Mouse (Mus musculus) embryonic facial prominence, embryonic 11.5 days (tissue): ENCODE measurements around the gene Nedd4. TPM values are rescaled to one million over a fixed set of nuclear protein-coding genes. Genes with fewer than 3 reads are reported as not detected.
A peak's percentile ranks its signal among the peaks of the same experiment; 100 is the strongest.

Experiments used
- ATAC-seq: fragments of 200-750 bp; cut with Nextera tagmentation; replicated peaks from 2 replicates; pipeline ENCODE4 v1.8.0; 2017; ENCODE audit warnings: low read depth; ENCODE audit not compliant: insufficient number of reproducible peaks, low FRiP score, low TSS enrichment
- DNase-seq: peaks from one replicate; pipeline ENCODE4 v3.0.0-alpha.2; 2015; ENCODE audit warnings: low spot score
- H3K27ac ChIP-seq: fragments of 300-500 bp; sonication (generic); replicated peaks from 2 replicates; pipeline ENCODE4 v1.5.1; 2014; ENCODE audit warnings: mild to moderate bottlenecking, low read depth, low read length, control low read depth
- H3K27me3 ChIP-seq: fragments of 300-500 bp; sonication (generic); 2 replicates; pipeline ENCODE4 v1.6.1; 2014; ENCODE audit warnings: mild to moderate bottlenecking, low read length, moderate library complexity, mixed read lengths; ENCODE audit not compliant: control insufficient read depth, insufficient read depth
- H3K36me3 ChIP-seq: fragments of 300-500 bp; sonication (generic); replicated peaks from 2 replicates; pipeline ENCODE4 v1.6.1; 2014; ENCODE audit warnings: low read depth, mild to moderate bottlenecking, low read length, moderate library complexity, mixed read lengths; ENCODE audit not compliant: control insufficient read depth, insufficient read depth
- H3K4me1 ChIP-seq: fragments of 300-500 bp; sonication (generic); 2 replicates; pipeline ENCODE4 v1.6.1; 2014; ENCODE audit warnings: low read length, mixed read lengths; ENCODE audit not compliant: control insufficient read depth, insufficient read depth
- H3K4me2 ChIP-seq: fragments of 300-500 bp; sonication (generic); 2 replicates; pipeline ENCODE4 v1.6.1; 2014; ENCODE audit warnings: low read depth, mild to moderate bottlenecking, control low read depth, low read length, moderate library complexity
- H3K4me3 ChIP-seq: fragments of 300-500 bp; sonication (generic); 2 replicates; pipeline ENCODE4 v1.5.1; 2014; ENCODE audit warnings: low read depth, low read length, control low read depth
- H3K9ac ChIP-seq: fragments of 300-500 bp; sonication (generic); replicated peaks from 2 replicates; pipeline ENCODE4 v1.6.1; 2014; ENCODE audit warnings: mild to moderate bottlenecking, control low read depth, low read length
- H3K9me3 ChIP-seq: fragments of 300-500 bp; sonication (generic); replicated peaks from 2 replicates; pipeline ENCODE4 v1.6.1; 2016; ENCODE audit warnings: mild to moderate bottlenecking, low read length, inconsistent platforms, mixed read lengths; ENCODE audit not compliant: control insufficient read depth
- WGBS: fragments of 180-500 bp; shearing (Covaris S2); extraction: QIAGEN DNeasy Blood & Tissue Kit; methylation state at CpG from one replicate; pipeline ENCODE4 v1.1.7; 2014; 5-methylcytosine and 5-hydroxymethylcytosine counted together
- polyA plus RNA-seq: library from polyadenylated mRNA; unstranded; fragments of >200 nt; fragmentation: Nextera tagmentation; extraction: Ambion mirVana; gene quantifications from 2 replicates; pipeline ENCODE4 v1.2.1, GENCODE M21; 2014

Nedd4 gene
- polyA plus RNA-seq, 1 experiment from 2014 or later: 859 TPM

DNA sequence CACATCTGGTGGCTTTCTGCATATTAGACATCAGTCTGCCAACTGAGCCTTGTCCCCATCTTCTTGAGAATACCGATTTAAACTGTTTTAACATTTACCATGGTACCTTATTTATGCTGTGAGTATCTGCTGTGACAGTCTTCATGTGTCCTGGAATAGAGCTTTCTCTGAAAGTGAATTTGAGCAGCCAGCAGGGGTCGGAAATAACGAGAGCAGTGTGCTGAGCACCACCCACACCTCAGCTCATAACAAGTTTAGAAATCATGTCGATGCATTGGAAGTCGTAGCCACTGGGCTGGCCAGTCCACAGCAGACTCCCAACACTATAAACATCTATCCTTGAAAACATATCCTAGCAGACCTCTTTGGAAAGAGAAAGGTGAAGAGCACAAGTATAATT, 27.4 kb downstream of the Nedd4 start:
- H3K27me3 ChIP-seq: no peaks in the 10 kb centered on the region
- no peak overlapping the region for H3K4me2 ChIP-seq
- no peak overlapping the region for H3K4me3 ChIP-seq
- no peak for ATAC-seq
- no peak overlapping the region for H3K27ac ChIP-seq
- no peaks in the 10 kb centered on the region for H3K4me1 ChIP-seq
- DNase-seq: no peak
- no peak overlapping the region for H3K9ac ChIP-seq
- no peaks in the 10 kb centered on the region for H3K9me3 ChIP-seq
- peaks cover 32% of the 10 kb centered on the region for H3K36me3 ChIP-seq
- whole genome bisulfite sequencing: 79% methylated on average over 5 of the region's 5 CpGs

DNA sequence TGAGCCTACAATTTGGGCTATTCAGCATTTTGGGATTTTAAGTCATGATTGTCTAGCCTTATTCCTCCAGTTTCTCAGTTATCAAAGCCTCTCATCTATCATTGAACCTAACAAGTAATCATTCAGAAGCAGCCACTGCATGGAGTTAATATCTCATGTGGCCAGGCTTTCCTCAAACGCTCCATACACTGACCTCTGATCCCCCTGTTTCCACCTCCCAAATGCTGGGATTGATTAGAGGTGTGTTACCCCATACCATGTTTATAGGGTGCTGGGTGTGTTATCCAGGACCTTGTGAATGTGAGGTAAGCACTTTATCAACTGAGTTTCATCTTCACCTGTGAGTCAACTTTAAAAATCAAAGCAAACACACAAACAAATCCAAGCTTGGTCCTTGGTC, 28.7 kb downstream of the Nedd4 start:
- Histone ChIP-seq H3K4me3 (no peak overlapping the region), H3K4me2 (no peak overlapping the region), H3K4me1 (no peaks in the 10 kb centered on the region), H3K9ac (no peak overlapping the region), H3K9me3 (no peaks in the 10 kb centered on the region), H3K27me3 (no peaks in the 10 kb centered on the region), H3K27ac (no peak overlapping the region), H3K36me3 (peaks cover 27% of the 10 kb centered on the region)
- WGBS: 59% methylated on average over 1 of the region's 1 CpGs
- no peak for ATAC-seq
- no peak for DNase-seq

GRCm38 (mm10) chr9:72691942-72692341, 29.8 kb downstream of the Nedd4 start:
- DNase-seq: no peak
- H3K36me3 ChIP-seq: peaks cover 23% of the 10 kb centered on the region
- H3K4me1 ChIP-seq: no peaks in the 10 kb centered on the region
- WGBS: 71% methylated on average over 5 of the region's 5 CpGs
- H3K4me3 ChIP-seq: no peak overlapping the region
- no peak overlapping the region for H3K9ac ChIP-seq
- no peak for ATAC-seq
- H3K27me3 ChIP-seq: no peaks in the 10 kb centered on the region
- H3K4me2 ChIP-seq: no peak overlapping the region
- H3K27ac ChIP-seq: no peak overlapping the region
- no peaks in the 10 kb centered on the region for H3K9me3 ChIP-seq

DNA sequence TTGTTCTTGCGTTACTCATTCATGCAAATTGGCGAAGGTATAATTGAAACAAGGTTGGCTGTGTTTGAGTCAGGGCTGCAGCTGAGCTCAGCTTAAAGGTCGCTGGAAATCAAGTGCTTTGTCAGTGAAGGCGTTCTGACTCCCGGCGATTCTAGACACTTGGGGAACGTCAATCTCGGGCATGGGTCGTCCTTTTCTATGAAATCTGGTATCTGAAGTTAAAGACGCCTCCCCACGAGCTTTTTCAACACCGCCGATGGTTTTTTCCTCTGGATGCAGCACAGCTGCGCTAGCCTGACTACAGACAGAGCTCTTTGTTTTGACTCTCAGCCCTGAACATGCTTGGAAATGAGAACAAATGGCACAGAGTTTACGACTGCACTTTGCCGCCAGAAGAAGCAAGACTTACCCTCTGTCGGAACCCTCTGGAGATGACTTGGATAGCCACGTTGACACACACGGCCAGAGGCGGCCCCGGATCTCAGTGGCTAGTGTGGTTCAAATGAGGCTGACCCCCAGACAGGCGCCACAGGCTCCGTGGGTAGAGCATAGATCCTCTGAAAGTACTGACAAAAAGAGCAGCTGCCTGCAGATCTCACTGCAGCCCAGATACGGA, 31.0 kb downstream of the Nedd4 start:
- DNase-seq: peak; percentile 65
- no peak overlapping the region for H3K27ac ChIP-seq
- no peaks in the 10 kb centered on the region for H3K4me1 ChIP-seq
- ATAC-seq: no peak
- H3K4me3 ChIP-seq: no peak overlapping the region
- H3K27me3 ChIP-seq: no peaks in the 10 kb centered on the region
- WGBS: 69% methylated on average over 24 of the region's 24 CpGs
- H3K36me3 ChIP-seq: peaks cover 18% of the 10 kb centered on the region
- H3K9me3 ChIP-seq: no peaks in the 10 kb centered on the region
- no peak overlapping the region for H3K9ac ChIP-seq
- no peak overlapping the region for H3K4me2 ChIP-seq

- 93% methylated on average over 14 of the region's 14 CpGs for WGBS
- no peak overlapping the region for H3K27ac ChIP-seq
- H3K9me3 ChIP-seq: no peaks in the 10 kb centered on the region
- H3K9ac ChIP-seq: no peak overlapping the region
- H3K36me3 ChIP-seq: peaks cover 14% of the 10 kb centered on the region
- H3K27me3 ChIP-seq: no peaks in the 10 kb centered on the region
- no peak for ATAC-seq
- DNase-seq: no peak
- no peaks in the 10 kb centered on the region for H3K4me1 ChIP-seq
- H3K4me2 ChIP-seq: no peak overlapping the region
- H3K4me3 ChIP-seq: no peak overlapping the region
Measured at GRCm38 (mm10) chr9:72693861-72694260, 31.7 kb downstream of the Nedd4 start.

DNA sequence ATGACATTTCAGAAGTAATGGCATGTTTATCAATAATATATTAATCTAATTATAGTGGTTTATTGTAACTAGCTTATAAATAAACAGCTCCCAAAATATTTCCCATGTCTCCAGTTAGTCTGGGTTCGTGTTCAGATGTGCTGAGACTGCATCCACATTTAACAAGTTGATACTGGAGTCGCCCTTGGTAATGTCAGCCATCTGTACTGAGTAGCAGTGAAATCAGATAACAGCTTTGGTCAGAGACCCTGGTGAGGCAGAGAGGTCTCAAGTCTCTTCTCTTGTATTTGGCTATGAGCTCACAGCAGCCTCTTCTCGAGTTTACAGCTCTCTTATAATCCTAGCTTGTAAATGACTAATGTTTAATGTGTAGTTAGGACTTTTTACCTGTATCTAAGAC, 34.4 kb downstream of the Nedd4 start:
- Histone ChIP-seq H3K9ac (no peak overlapping the region), H3K27ac (no peak overlapping the region), H3K4me3 (no peak overlapping the region), H3K4me1 (no peaks in the 10 kb centered on the region), H3K9me3 (no peaks in the 10 kb centered on the region), H3K4me2 (no peak overlapping the region), H3K36me3 (peaks cover 13% of the 10 kb centered on the region), H3K27me3 (no peaks in the 10 kb centered on the region)
- ATAC-seq: no peak
- 61% methylated on average over 3 of the region's 3 CpGs for WGBS
- no peak for DNase-seq

- Histone ChIP-seq H3K4me3 (no peak overlapping the region), H3K36me3 (peaks cover 19% of the 10 kb centered on the region), H3K4me2 (no peak overlapping the region), H3K27me3 (no peaks in the 10 kb centered on the region), H3K9ac (no peak overlapping the region), H3K27ac (no peak overlapping the region), H3K9me3 (no peaks in the 10 kb centered on the region), H3K4me1 (no peaks in the 10 kb centered on the region)
- ATAC-seq (no peak), DNase-seq (no peak)
- 87% methylated on average over 4 of the region's 4 CpGs for WGBS
Measured at GRCm38 (mm10) chr9:72697779-72698178, 35.6 kb downstream of the Nedd4 start.

DNA sequence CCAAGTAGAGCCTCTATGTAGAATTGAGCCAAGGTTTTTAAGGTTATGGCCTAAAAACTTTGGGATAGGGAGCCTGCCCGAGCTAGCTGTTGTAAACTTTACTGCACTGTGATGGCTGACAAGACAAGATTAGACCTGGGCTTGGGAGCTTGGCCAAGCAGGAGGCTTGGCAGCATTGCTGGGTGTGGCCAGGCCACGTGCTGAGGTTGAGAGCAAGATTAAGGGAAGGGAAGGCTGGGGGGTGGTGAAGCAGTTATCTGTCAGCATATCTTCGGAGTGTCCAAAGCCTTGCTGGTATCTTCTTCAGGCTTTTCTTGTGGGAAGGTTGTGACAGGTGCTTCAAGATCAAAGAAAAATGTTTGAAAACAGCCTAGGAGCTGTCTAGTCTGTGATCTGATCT, 37.6 kb downstream of the Nedd4 start:
- peaks cover 10% of the 10 kb centered on the region for H3K36me3 ChIP-seq
- ATAC-seq: no peak

More for the DNA sequence above, 37.6 kb downstream of the Nedd4 start:
- Histone ChIP-seq H3K4me1 (no peaks in the 10 kb centered on the region), H3K27ac (no peak overlapping the region), H3K4me2 (no peak overlapping the region), H3K9ac (no peak overlapping the region), H3K27me3 (no peaks in the 10 kb centered on the region), H3K4me3 (no peak overlapping the region), H3K9me3 (no peaks in the 10 kb centered on the region)
- no peak for DNase-seq
- 91% methylated on average over 3 of the region's 3 CpGs for WGBS
